Mouse (Mus musculus) left cerebral cortex, postnatal 25 days (tissue): ENCODE data around the gene Prkaca. TPM values are rescaled to one million over a fixed set of nuclear protein-coding genes. Genes with fewer than 3 reads are reported as not detected.

ENCODE experiments used
- DNase-seq, 2 experiments: peaks; one replicate each; pipeline ENCODE4 v3.0.0; 2022; ENCODE audit warnings: low spot score in 2 of 2, mixed read lengths in 1 of 2
- intact Hi-C: fragments of 180-260 bp; cut with DNase I; formaldehyde crosslinking; loops from one replicate; pipeline ENCODE4 v1.15.1; 2025
- microRNA-seq, 2 experiments: library from miRNA; unstranded; fragments of <30 nt; microRNA quantifications; one replicate each; pipeline ENCODE4 v1.2.0; 2022
- total RNA-seq, 2 experiments: library from RNA; stranded (reverse); gene quantifications; 2 replicates each; pipeline ENCODE4 v1.2.3; 2021

Gene Prkaca
- total RNA-seq, 2 experiments from 2014 or later: 250 to 258 TPM

DNA sequence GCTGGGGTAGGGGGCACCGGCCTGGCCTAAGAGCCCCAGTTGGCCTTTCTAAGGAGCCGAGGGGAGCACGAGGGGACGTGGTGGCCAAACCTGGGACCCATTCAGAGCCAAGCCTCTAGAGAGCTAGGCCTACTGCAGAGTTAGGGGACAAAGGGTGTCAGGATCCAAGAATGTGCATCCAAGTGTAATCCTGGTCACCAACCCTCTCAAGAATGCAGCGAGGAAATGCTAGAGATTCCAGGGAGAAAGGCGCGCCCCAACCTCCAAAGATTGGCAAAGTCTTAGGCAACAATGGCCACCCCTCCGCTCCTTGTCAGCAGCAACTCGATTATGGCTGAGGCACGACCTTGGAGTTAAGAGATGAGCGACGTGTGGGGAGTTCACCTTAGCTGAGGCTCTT lies 48.8 kb downstream of the Prkaca start:
- intact Hi-C loops: no loop called here
- DNase-seq: no peak

DNA sequence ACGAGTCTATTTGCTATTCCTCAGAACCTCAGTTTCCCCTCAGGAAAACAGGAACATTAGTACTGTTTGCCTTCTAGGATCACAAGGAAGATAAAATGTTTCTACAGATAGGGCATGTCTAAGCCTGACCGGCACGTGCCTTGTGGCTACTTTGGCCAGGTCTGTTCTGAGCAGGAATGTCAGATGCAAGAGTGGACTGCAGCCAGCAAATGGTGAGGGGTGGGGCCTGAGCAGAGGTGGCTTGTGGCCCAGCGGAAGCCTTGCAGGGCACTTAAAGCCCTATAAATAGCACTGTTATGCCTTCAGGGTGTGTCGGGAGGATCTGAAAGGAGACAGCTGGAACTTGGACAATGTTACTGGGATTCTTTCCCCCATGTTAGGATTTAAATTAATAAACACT lies 50.3 kb downstream of the Prkaca start:
- DNase-seq: no peak
- intact Hi-C loops: no loop called here

DNA sequence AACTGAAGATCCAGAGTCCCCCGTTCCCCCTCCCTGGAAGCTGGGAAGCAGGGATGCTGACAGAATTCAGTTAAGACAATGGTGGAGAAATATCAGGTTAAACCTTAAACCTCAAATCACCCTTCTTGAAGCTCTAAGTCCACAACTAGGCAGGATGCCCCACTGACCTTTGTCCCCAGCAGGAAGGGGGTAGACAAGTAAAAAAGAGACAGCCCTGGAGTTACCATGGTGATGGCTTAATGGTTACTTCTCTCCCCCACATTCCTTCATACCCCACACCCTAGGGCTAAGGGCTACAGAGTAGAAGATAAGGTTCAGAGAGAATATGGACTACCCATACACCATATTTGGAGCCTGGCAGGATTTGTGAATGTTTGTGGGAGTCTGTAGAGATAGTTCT lies 50.8 kb downstream of the Prkaca start:
- intact Hi-C loops: no loop called here
- DNase-seq: no peak

DNA sequence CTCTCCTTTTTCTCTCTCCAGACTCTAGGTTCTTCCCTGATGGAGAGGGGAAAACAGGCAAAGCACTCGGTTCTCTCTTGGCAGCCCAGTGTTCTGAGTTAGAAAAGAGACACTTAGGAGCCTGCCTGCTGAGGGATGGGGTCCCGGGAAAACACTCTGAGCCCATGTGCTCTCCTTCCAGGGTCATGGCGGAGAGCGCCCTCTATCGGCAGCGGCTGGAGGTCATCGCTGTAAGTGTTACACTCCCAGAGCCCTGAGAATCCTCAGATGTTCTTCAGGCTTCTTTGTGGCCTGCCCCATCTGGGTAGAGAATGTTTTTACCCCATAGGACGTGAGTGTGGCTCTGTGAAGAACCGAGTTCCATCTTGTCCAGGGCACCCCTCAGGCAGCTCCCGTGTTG lies 51.4 kb downstream of the Prkaca start:
- no peak for DNase-seq
- intact Hi-C loops: no loop called here

DNA sequence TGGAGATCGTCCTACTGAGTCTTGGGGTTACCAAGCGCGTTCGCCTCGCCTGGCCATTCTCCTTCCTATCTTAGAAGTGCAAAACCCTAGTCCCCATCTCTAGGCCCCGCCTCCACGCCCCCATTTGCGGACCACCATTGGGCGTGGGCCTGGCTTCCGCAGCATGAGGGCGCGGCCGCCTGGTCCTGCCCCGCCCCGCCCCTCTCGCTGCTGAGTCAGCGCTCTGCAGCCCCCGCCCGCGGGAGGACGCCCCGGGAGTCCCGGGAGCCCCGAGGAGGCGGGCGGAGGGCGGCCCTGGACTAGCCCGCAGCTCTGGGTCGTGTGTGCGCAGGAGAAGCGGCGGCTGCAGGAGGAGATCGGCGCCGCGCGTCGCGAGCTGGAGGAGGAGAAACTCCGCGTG lies 53.1 kb downstream of the Prkaca start:
- intact Hi-C loops: no loop called here
- DNase-seq: peak in 1 of 2 experiments; percentile 15

DNA sequence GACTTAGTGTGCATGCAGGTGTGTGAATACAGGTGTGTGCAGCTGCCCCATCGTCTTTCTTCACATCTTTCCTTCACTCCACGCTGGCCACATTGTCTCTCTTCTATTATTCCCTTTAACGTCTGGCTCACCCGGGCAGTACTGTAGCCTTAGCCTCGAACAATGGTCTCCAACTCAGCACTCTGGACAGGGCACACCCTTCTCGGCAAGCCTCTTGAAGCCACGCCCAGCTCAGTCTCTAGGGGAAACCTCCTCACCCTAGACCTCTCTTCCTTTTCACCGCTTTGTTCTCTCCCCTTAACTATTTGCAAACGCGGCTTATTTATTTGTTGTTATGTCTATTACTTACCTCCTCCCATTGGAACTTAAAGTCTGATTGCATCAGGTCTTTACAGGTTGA lies 54.7 kb downstream of the Prkaca start:
- intact Hi-C loops: no loop called here
- DNase-seq: no peak

DNA sequence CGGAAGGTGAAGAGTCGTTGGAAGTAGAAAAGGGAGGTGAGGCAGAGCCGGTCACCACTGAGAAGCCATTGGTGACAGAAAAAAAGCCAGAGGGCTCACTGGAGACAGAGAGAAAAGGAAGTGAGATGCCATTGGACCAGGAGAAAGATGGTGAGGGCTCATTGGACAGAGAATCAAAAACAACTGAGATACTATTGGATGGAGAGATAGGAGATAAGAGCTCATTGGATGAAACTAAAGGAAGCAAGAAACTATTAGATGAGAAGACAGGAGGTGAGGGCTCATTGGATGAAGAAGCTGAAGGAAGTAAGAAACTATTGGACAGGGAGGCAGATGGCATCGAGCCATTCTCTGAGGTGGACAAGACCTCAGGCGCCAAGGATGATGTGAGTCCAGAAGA lies 56.5 kb downstream of the Prkaca start:
- intact Hi-C loops: no loop called here
- DNase-seq: no peak

DNA sequence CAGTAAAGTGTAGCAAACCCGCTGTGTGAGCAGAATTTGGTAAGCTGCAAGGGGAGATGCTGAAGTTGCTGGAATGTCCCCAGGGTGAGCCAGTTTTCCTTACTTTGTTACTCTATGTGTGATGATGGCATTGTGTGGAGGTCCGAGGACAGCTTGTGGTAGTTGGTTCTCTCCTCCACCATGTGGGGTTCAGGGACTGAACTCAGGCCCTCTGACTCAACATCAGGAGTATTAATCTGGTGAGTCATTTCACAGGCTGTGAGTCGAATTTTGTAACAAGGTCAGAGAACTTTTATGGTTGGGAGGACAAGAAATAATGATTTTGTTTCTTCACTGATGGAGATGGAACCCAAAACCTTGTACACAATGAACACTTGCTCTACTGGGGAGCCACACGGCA lies 60.0 kb downstream of the Prkaca start:
- intact Hi-C loops: no loop called here

DNA sequence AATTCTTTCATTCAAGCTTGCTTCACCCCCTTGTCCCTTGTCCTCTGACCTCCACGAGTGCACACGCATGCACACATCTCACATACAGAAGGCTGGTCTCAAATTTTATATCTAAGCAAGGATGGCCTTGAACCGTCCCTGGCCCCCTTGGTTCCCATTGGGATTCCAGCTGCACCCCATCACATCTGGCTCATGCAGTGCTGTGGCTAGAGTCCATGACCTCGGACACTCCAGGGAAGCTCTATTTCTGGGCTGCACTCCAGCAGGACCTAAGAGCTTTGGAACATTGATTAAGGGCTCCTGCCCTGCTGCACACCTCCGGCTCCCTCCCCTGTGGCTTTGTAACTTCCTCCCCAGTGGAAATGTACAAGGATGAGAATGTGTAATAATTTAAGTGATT lies 65.2 kb downstream of the Prkaca start:
- no peak for DNase-seq
- intact Hi-C loops: loop anchor here (5.0 kb wide), 2 partner anchors 69 to 134 kb away; no protein-coding TSS in a partner anchor

More for the DNA sequence above, 60.0 kb downstream of the Prkaca start:
- no peak for DNase-seq

DNA sequence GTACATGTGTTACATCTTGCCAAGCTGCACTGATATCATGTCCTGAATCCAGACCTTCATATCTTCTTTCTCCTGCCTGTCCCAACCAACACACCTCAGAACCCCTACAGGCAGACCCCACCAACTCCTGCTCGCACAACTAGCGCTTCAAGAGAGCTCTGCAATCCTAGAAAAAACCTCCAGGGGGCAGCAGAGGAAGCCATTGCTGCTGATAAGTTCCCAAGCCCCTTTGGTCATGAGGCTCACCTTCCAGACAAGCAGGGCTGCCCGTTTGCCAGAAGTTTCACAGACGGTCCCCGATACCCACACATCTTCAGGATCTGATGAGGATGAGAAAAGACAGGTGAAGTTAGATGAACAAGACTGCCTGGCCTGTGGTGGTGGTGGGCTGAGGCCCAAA lies 66.3 kb downstream of the Prkaca start:
- intact Hi-C loops: loop anchor here (5.0 kb wide), 2 partner anchors 68 to 133 kb away; no protein-coding TSS in a partner anchor
- DNase-seq: peak; percentile 59 to 75

DNA sequence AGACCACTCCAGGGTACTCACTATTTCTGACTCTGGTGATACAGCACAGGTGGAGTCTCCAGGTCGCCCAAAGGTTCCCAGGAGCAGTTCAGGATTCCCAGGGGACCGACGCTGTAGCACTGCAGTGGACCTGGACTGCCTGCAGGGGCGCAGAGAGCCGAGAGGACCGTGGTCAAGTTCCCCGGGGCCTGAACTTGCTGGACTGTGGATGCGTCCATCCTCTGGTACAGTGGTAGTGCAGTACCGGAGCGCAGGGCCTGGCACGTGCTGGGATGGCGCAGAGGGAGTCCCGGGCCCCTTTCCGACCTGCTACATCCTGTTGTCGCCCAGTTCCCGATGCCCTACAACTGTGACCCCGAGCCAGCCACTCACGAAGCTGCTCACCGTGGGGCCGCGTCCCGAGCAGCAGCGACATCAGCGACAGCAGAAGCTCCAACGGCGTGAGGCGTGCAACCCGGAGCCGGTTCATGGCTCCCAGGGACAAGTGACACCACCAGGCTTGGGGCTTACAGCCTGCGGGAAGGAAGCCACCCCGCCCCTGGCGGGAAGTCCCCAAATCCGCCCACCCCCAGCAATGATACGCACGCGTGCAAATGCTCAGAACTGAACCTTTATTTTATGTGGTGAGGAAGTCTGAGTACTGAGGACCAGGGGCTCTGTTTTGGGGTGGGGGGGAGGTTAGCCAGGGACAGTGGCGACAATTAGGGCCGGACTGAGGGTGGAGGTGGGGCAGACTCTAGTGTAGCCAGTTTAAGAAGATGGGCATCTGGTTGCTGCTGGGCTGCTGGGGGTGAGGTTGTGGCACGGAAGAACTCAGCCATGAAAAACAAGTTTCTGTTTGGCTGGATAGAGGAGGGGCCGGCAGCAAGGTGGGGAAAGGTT lies 69.5 kb downstream of the Prkaca start, which contains the start of gene Il27ra:
Gene Il27ra (minus strand): TSS at position 524 of the 882 bp plus-strand sequence.
- peak; percentile 8 to 10 for DNase-seq
- intact Hi-C loops: loop anchor here (5.0 kb wide), 1 partner anchor 315 kb away; no protein-coding TSS in a partner anchor

DNA sequence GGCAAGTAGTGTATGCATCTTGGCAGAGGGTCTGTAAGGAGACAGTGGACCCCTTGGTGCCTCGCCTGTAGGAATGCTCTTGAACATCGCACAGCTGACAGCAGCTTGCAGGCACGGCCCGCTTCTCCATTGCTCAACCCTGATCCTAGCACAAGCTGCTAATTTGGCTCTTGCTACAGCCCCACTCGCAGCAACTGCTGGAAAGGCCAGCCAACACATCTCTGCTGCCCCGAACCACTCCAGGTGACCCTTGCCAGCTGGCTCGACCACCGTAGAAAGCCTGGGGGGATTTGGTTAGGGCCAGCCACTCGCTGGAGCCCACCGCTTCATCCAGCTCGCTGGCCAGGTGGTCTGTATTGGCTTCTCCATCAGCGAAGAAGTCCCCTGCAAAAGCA lies 70.2 kb downstream of the Prkaca start:
- intact Hi-C loops: loop anchor here (5.0 kb wide), 1 partner anchor 314 kb away; no protein-coding TSS in a partner anchor
- DNase-seq: no peak

DNA sequence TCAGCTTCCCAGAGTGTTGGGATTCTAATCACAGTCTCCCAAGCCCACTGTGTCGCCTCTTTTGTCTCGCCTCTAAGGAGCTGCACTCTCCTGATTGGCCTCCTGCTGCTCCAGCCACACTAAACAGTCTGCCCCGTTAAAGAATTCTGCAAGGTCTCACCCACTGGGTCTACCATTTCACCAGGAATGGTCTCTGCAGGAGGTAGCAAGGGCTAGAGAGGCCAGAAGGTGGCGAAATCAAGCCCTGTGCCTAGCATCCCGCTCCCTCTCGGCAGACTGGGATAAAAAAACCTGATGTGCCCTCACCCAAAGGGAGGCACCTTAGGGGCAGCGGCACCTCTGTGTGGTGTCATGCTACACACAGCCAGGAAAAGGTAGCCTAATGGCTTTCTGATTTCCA lies 71.3 kb downstream of the Prkaca start:
- intact Hi-C loops: loop anchor here (5.0 kb wide), 1 partner anchor 313 kb away; no protein-coding TSS in a partner anchor
- DNase-seq: no peak

DNA sequence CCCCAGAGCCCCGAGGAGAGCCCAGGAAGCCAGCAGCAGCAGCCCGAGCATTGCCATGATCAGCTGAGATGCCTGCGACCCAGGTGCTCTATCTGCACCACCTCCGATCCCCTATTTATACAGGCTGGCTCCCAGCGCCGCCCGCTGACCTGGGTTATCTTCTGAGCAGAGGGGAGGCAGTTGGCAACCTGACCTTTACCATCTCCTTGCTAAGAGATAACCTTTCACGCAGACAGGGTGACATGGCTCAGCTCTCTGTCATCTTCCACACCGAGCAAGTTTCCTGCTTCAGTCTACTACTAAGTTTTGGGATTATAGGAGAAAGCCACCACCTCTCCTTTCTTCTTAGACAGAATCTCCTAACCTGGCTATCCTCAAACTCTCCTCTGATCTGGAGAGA lies 72.1 kb downstream of the Prkaca start, which contains the start of gene Rln3:
Gene Rln3 (minus strand): TSS at position 101 of the 400 bp plus-strand sequence.
- intact Hi-C loops: loop anchor here (5.0 kb wide), 1 partner anchor 312 kb away; no protein-coding TSS in a partner anchor
- DNase-seq: no peak

Small RNAs within 50 kb of the gene (microRNA-seq; reads per million reads assigned to microRNA genes)
- gene Gm44330: 0.34 to 0.50 reads per million in 2 experiments
- gene Gm44450: 0 to 0.34 reads per million in 2 experiments
- gene Mir1199: 1.3 to 3.5 reads per million in 2 experiments
- 4.7 to 5.4 reads per million in 2 experiments for gene Mir8111

Other genes starting within 250 kb of the Prkaca start
- gene Adgre5, start 231.7 kb upstream of the Prkaca start, total RNA-seq: 1 to 10 TPM; 9.0 to 9.6 TPM
- 100 to 1,000 TPM; 415 to 434 TPM for gene Adgrl1, start 72.9 kb upstream of the Prkaca start, total RNA-seq
- gene Gm10644, start 17.8 kb upstream of the Prkaca start, total RNA-seq: under 1 TPM; 0.32 to 0.41 TPM
- gene Asf1b, start 17.5 kb upstream of the Prkaca start, total RNA-seq: under 1 TPM; 0.60 to 0.73 TPM
- 10 to 100 TPM; 40.7 to 46.8 TPM for gene Samd1, start 24.7 kb downstream of the Prkaca start, total RNA-seq
- gene 1700067K01Rik, start 28.5 kb downstream of the Prkaca start, total RNA-seq: under 1 TPM; 0.37 to 0.62 TPM
- 1 to 10 TPM; 1.3 to 2.1 TPM for gene 2210011C24Rik, start 39.2 kb downstream of the Prkaca start, total RNA-seq
- 1 to 10 TPM; 1.2 to 1.4 TPM for gene Palm3, start 48.5 kb downstream of the Prkaca start, total RNA-seq
- gene Il27ra, start 69.6 kb downstream of the Prkaca start, total RNA-seq: under 1 TPM; 0.16 to 0.62 TPM
- gene Rln3, start 72.0 kb downstream of the Prkaca start, total RNA-seq: not detected
- gene Gm10643, start 92.1 kb downstream of the Prkaca start, total RNA-seq: 1 to 10 TPM; 3.4 to 4.2 TPM
- gene Rfx1, start 93.8 kb downstream of the Prkaca start, total RNA-seq: 10 to 100 TPM; 21.4 to 24.4 TPM
- 10 to 100 TPM; 16.8 to 18.4 TPM for gene Dcaf15, start 131.8 kb downstream of the Prkaca start, total RNA-seq
- not detected for gene Podnl1, start 153.0 kb downstream of the Prkaca start, total RNA-seq
- gene Cc2d1a, start 174.9 kb downstream of the Prkaca start, total RNA-seq: 10 to 100 TPM; 46.6 to 49.4 TPM
- 1 to 10 TPM; 1.4 to 1.6 TPM for gene 4930432K21Rik, start 175.0 kb downstream of the Prkaca start, total RNA-seq
- 1 to 10 TPM; 2.6 to 3.2 TPM for gene Nanos3, start 212.2 kb downstream of the Prkaca start, total RNA-seq